Mouse (Mus musculus) myocyte (in vitro differentiated cells): ENCODE results near the gene Snx29. TPM values are rescaled to one million over a fixed set of nuclear protein-coding genes. Genes with fewer than 3 reads are reported as not detected.

Source experiments
- H3K27me3 ChIP-seq: one replicate; pipeline ENCODE4 v1.6.1; 2011; ENCODE audit not compliant: control insufficient read depth, insufficient read depth, insufficient read length
- H3K36me3 ChIP-seq: one replicate; pipeline ENCODE4 v1.6.1; 2011; ENCODE audit not compliant: control insufficient read depth, insufficient read depth
- H3K4me2 ChIP-seq: one replicate; pipeline ENCODE4 v1.6.1; 2011; ENCODE audit warnings: low read depth, control low read depth
- H3K4me3 ChIP-seq: one replicate; pipeline ENCODE4 v1.5.1; 2011; ENCODE audit warnings: mild to moderate bottlenecking, control low read depth, moderate library complexity
- H3K79me2 ChIP-seq: one replicate; pipeline ENCODE4 v1.6.1; 2011; ENCODE audit not compliant: control insufficient read depth, insufficient read depth
- H3ac ChIP-seq: one replicate; pipeline ENCODE4 v1.6.1; 2011; ENCODE audit not compliant: control insufficient read depth, insufficient read length
- CEBPB ChIP-seq: IDR thresholded peaks from 2 replicates; pipeline ENCODE4 v1.6.1; 2011; ENCODE audit warnings: mild to moderate bottlenecking, moderate library complexity; ENCODE audit not compliant: poor library complexity, insufficient read depth, severe bottlenecking
- E2F4 ChIP-seq: IDR thresholded peaks from one replicate; pipeline ENCODE4 v1.6.1; 2011; ENCODE audit warnings: mild to moderate bottlenecking, control low read depth, moderate library complexity; ENCODE audit not compliant: insufficient read depth
- MAX ChIP-seq: IDR thresholded peaks from one replicate; pipeline ENCODE4 v1.6.1; 2011; ENCODE audit warnings: low read depth, mild to moderate bottlenecking, control low read depth
- MYOD1 ChIP-seq, 3 experiments: IDR thresholded peaks; one replicate each; pipeline ENCODE4 v1.6.1; 2011; ENCODE audit warnings: control low read depth in 2 of 3, low read depth in 2 of 3, mild to moderate bottlenecking in 2 of 3, moderate library complexity in 1 of 3; ENCODE audit not compliant: insufficient read length in 2 of 3, control insufficient read depth in 1 of 3
- MYOG ChIP-seq, 3 experiments: IDR thresholded peaks; one replicate each; pipeline ENCODE4 v1.6.1; 2011; ENCODE audit warnings: control low read depth in 2 of 3, low read depth in 2 of 3, mild to moderate bottlenecking in 2 of 3; ENCODE audit not compliant: insufficient read length in 2 of 3, control insufficient read depth in 1 of 3, insufficient read depth in 1 of 3
- POLR2A ChIP-seq: IDR thresholded peaks from one replicate; pipeline ENCODE4 v1.6.1; 2011; ENCODE audit warnings: low read depth, mild to moderate bottlenecking, control low read depth, moderate library complexity; ENCODE audit not compliant: insufficient read length
- POLR2AphosphoS2 ChIP-seq: IDR thresholded peaks from one replicate; pipeline ENCODE4 v1.6.1; 2011; ENCODE audit warnings: low read depth, control low read depth; ENCODE audit not compliant: insufficient read length
- REST ChIP-seq: IDR thresholded peaks from one replicate; pipeline ENCODE4 v1.6.1; 2011; ENCODE audit warnings: mild to moderate bottlenecking, control low read depth, moderate library complexity; ENCODE audit not compliant: insufficient read depth, insufficient read length
- SRF ChIP-seq: IDR thresholded peaks from one replicate; pipeline ENCODE4 v1.6.1; 2011; ENCODE audit warnings: low read depth; ENCODE audit not compliant: control insufficient read depth, insufficient read length
- TCF12 ChIP-seq: IDR thresholded peaks from one replicate; pipeline ENCODE4 v1.6.1; 2011; ENCODE audit warnings: mild to moderate bottlenecking, control low read depth; ENCODE audit not compliant: poor library complexity, insufficient read depth, severe bottlenecking
- TCF3 ChIP-seq: IDR thresholded peaks from one replicate; pipeline ENCODE4 v1.6.1; 2011; ENCODE audit warnings: low read depth, control low read depth; ENCODE audit not compliant: insufficient read length
- USF1 ChIP-seq: IDR thresholded peaks from one replicate; pipeline ENCODE4 v1.6.1; 2011; ENCODE audit warnings: low read depth, mild to moderate bottlenecking, control low read depth, moderate library complexity
- polyA plus RNA-seq: library from polyadenylated mRNA; unstranded; fragments of >200 nt; fragmentation: generic; extraction: Trizol; gene quantifications from one replicate; pipeline ENCODE4 v1.2.1, GENCODE M21; 2012; ENCODE audit warnings: missing spikeins

The Snx29 gene
- polyA plus RNA-seq, 1 experiment = 1.7 TPM

DNA sequence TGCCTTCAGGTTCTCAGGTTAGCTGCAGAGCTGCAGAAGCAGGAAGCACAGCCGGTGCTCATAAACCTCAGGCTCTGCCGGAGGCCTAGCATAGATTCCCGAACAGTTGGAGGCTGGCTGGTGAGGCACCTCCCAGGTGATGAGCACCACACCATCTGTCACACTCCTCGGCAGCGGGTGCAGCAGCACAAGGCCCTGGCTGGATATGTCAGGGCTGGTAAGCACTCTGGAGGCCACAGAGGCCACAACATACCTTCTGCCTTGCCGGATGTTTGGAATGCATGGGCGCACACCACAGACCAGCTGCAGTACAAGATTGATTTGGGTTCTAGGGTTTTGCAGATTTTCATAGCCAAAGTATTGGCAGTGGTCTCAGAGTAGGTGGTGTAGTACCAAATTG lies 172.2 kb downstream of the Snx29 start:
- Histone ChIP-seq H3K79me2 (no peaks in the 10 kb centered on the region), H3K4me3 (no peak overlapping the region), H3K27me3 (no peaks in the 10 kb centered on the region), H3ac (no peak overlapping the region), H3K4me2 (no peak overlapping the region), H3K36me3 (no peaks in the 10 kb centered on the region)
- TF ChIP-seq POLR2A (no peak), MYOG (IDR thresholded peaks at IDR 0.05; ENCODE audit: control insufficient read depth in 1 of 3, insufficient read depth in 1 of 3, insufficient read length in 2 of 3, low read depth in 2 of 3) (peak in 2 of 3 experiments; percentile 31 to 52), MYOD1 (IDR thresholded peaks at IDR 0.05; ENCODE audit: control insufficient read depth in 1 of 3, insufficient read length in 2 of 3, low read depth in 2 of 3) (peak in 1 of 3 experiments; percentile 34)

GRCm38 (mm10) chr16:11495923-11496616 lies 173.4 kb downstream of the Snx29 start:
- Histone ChIP-seq H3K4me3 (no peak overlapping the region), H3K79me2 (no peaks in the 10 kb centered on the region), H3K36me3 (no peaks in the 10 kb centered on the region), H3ac (no peak overlapping the region), H3K4me2 (no peak overlapping the region), H3K27me3 (no peaks in the 10 kb centered on the region)
- TF ChIP-seq USF1 = no peak
- TF ChIP-seq POLR2AphosphoS2 = no peak
- TF ChIP-seq CEBPB = no peak
- no peak for TF ChIP-seq TCF3
- no peak for TF ChIP-seq REST
- no peak for TF ChIP-seq SRF
- no peak for TF ChIP-seq MYOG (IDR thresholded peaks at IDR 0.05; ENCODE audit: control insufficient read depth in 1 of 3, insufficient read depth in 1 of 3, insufficient read length in 2 of 3, low read depth in 2 of 3)
- TF ChIP-seq E2F4 = no peak
- TF ChIP-seq POLR2A = no peak
- no peak for TF ChIP-seq MAX
- no peak for TF ChIP-seq MYOD1 (IDR thresholded peaks at IDR 0.05; ENCODE audit: control insufficient read depth in 1 of 3, insufficient read length in 2 of 3, low read depth in 2 of 3)
- no peak for TF ChIP-seq TCF12

DNA sequence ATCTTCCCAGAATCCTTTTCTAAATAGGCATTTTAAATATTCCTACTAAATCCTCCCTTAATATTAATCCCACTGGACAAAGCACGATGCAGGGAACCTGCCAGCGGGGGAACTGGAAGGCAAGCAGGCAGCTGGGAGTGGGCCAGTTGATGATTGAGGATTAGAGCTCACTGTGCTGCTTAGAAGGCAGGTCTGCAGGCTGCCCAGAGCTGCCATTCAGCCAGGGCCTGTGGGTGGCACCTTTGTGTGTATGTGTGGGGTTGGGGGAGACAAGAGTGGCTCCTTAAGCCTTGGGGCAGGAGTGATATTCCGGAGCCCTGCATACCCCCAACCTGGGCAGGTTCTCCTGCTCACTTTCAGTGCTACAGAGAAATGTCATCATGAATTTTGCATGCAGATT lies 174.0 kb downstream of the Snx29 start:
- no peaks in the 10 kb centered on the region for H3K79me2 ChIP-seq
- no peak overlapping the region for H3ac ChIP-seq
- H3K27me3 ChIP-seq = no peaks in the 10 kb centered on the region
- H3K4me2 ChIP-seq = no peak overlapping the region
- no peak overlapping the region for H3K4me3 ChIP-seq
- H3K36me3 ChIP-seq = no peaks in the 10 kb centered on the region
- TF ChIP-seq SRF (no peak), CEBPB (no peak), TCF3 (no peak), MYOG (IDR thresholded peaks at IDR 0.05; ENCODE audit: control insufficient read depth in 1 of 3, insufficient read depth in 1 of 3, insufficient read length in 2 of 3, low read depth in 2 of 3) (no peak), POLR2A (no peak)

DNA sequence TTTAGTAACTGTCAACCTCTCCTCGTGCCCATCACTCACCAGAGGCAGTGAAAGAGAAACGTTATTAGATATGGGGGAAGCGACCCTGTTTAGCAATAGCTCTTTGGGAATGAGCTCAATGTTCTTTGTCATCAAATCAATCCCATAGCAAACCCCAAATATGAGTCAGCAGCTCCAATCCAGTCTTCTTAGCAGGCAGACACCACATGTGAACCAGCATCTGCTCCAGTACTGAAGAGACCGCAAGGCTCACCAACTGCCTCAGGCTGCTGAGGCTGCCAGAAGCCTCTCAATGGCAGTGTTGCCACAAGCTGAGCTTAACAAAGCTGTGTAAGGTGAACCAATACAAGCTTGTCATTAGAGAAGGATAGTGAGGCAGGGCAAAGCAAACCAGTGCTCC lies 177.4 kb downstream of the Snx29 start:
- H3K79me2 ChIP-seq = no peaks in the 10 kb centered on the region
- no peak overlapping the region for H3ac ChIP-seq
- H3K4me3 ChIP-seq = no peak overlapping the region
- no peak overlapping the region for H3K4me2 ChIP-seq
- no peaks in the 10 kb centered on the region for H3K36me3 ChIP-seq
- TF ChIP-seq POLR2A = no peak
- no peak for TF ChIP-seq MYOG (IDR thresholded peaks at IDR 0.05; ENCODE audit: control insufficient read depth in 1 of 3, insufficient read depth in 1 of 3, insufficient read length in 2 of 3, low read depth in 2 of 3)
- no peak for TF ChIP-seq MAX
- no peak for TF ChIP-seq TCF3
- no peak for TF ChIP-seq MYOD1 (IDR thresholded peaks at IDR 0.05; ENCODE audit: control insufficient read depth in 1 of 3, insufficient read length in 2 of 3, low read depth in 2 of 3)
- TF ChIP-seq REST = no peak
- TF ChIP-seq E2F4 = no peak
- no peak for TF ChIP-seq TCF12
- TF ChIP-seq POLR2AphosphoS2 = no peak
- H3K27me3 ChIP-seq = no peaks in the 10 kb centered on the region

DNA sequence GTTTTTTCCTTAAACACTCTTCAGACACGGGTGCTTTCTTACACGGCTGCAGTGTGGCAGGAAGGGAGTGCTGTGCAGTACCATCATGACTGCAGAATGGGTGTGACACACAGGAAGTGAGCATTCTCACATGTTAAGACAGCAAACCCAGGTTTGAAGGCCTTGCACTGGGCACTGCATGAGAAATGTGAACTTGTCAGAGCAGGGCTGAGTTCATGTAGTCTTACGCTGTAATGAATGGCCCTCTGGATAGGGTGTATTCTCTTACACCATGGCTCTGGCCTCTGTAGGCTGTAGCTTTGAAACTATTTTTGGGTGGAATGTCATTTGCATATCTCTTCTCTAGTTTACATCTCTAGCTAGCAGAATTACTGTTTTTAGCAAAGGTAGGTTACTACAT lies 178.4 kb downstream of the Snx29 start:
- Histone ChIP-seq H3K4me2 (no peak overlapping the region), H3ac (no peak overlapping the region), H3K79me2 (no peaks in the 10 kb centered on the region), H3K27me3 (no peaks in the 10 kb centered on the region), H3K4me3 (no peak overlapping the region), H3K36me3 (no peaks in the 10 kb centered on the region)
- TF ChIP-seq E2F4 (no peak), REST (no peak), POLR2AphosphoS2 (no peak), TCF12 (no peak)
